Mouse (Mus musculus) liver, embryonic 14.5 days (tissue): ENCODE measurements around the gene Ids.

Experiments
- CTCF ChIP-seq: IDR thresholded peaks from 2 replicates; pipeline ENCODE4 v1.5.1; 2016; ENCODE audit warnings: antibody characterized with exemption, low read depth, control low read depth
- EP300 ChIP-seq: IDR thresholded peaks from 2 replicates; pipeline ENCODE4 v1.6.1; 2016; ENCODE audit warnings: antibody characterized with exemption, low read depth

- no peak for TF ChIP-seq CTCF
- TF ChIP-seq EP300: no peak
Observed at GRCm38 (mm10) chrX:70385276-70385961, 20.5 kb upstream of the Ids start, which contains the start of gene 1110012L19Rik.
